In genomic region chr12:112717140-112717539, GRCm38 (mm10) we compare ENCODE assay signal across 9 mouse cellular contexts. TPM values are rescaled to one million over a fixed set of nuclear protein-coding genes. Genes with fewer than 3 reads are reported as not detected.
DNase-seq lines count a peak whose midpoint lies in the region; ATAC-seq and TF ChIP-seq lines count a peak whose summit lies in the region.
"Had no signal": no experiment of that assay in that cellular context is flagged by ENCODE, and none has a peak within 500 bp of the region (broad histone marks: within the 10 kb centered on the region; RNA-seq: fewer than 3 reads in every experiment).

No protein-coding gene starts in this region.

- no peak for ATAC-seq in kidney, embryonic 15.5 days (replicated peaks; ENCODE audit: low FRiP score)

- H3K9ac ChIP-seq in kidney, embryonic 15.5 days, result no peak overlapping the region
- no peak overlapping the region for H3K9ac ChIP-seq in ES-Bruce4 (ENCODE audit: low read depth, poor library complexity, severe bottlenecking)

- peak; percentile 52 for TF ChIP-seq CTCF in C2C12 (IDR thresholded peaks at IDR 0.05; ENCODE audit: control insufficient read depth, insufficient read depth, insufficient read length)
- peak; percentile 85 for TF ChIP-seq CTCF in ES-Bruce4 (IDR thresholded peaks at IDR 0.05; ENCODE audit: low read depth, low read length)
- TF ChIP-seq CTCF in lung, adult 2 months (IDR thresholded peaks at IDR 0.05; ENCODE audit: insufficient read depth, low read length), result peak; percentile 82

- H3ac ChIP-seq in C2C12 (ENCODE audit: control insufficient read depth, insufficient read length, low read depth), result no peak overlapping the region

- H3K4me2 ChIP-seq in kidney, embryonic 15.5 days, result no peak overlapping the region

- no peaks in the 10 kb centered on the region for H3K79me2 ChIP-seq in C2C12 (ENCODE audit: control insufficient read depth, insufficient read depth)

- no peak for TF ChIP-seq POLR2A in ES-Bruce4 (IDR thresholded peaks at IDR 0.05; ENCODE audit: insufficient read depth, low read length)
- no peak for TF ChIP-seq POLR2A in lung, adult 2 months (IDR thresholded peaks at IDR 0.05; ENCODE audit: borderline replicate concordance, extremely low read depth, low read depth, low read length)

- DNase-seq in kidney, adult 11 months, result peak; percentile 59
- DNase-seq in embryo, embryonic 10.5 days (ENCODE audit: low spot score), result peak; percentile 79
- peak; percentile 46 for DNase-seq in lung, adult 2 months
- DNase-seq in thymus, postnatal 0 days (ENCODE audit: low spot score), result peak; percentile 73
- DNase-seq in cerebellum, adult 11-12 months, result no peak

- no peaks in the 10 kb centered on the region for H3K79me3 ChIP-seq in C2C12 (ENCODE audit: low read depth)

- no peak overlapping the region for H3K27ac ChIP-seq in kidney, embryonic 15.5 days
- H3K27ac ChIP-seq in ES-Bruce4 (ENCODE audit: insufficient read depth, low read length), result no peak overlapping the region

- peaks cover 6% of the 10 kb centered on the region; the same call in 1 of the 2 replicates for H3K36me3 ChIP-seq in kidney, embryonic 15.5 days
- no peaks in the 10 kb centered on the region for H3K36me3 ChIP-seq in C2C12 (ENCODE audit: control insufficient read depth, insufficient read depth)
- no peaks in the 10 kb centered on the region for H3K36me3 ChIP-seq in ES-Bruce4 (ENCODE audit: control insufficient read depth, insufficient read depth, low read length, poor library complexity, severe bottlenecking)

- TF ChIP-seq EP300 in ES-Bruce4 (IDR thresholded peaks at IDR 0.05; ENCODE audit: insufficient read depth, low read depth, low read length), result no peak

- no peak overlapping the region for H3K4me3 ChIP-seq in kidney, embryonic 15.5 days (replicated peaks)
- H3K4me3 ChIP-seq in C2C12 (ENCODE audit: insufficient read depth, poor library complexity, severe bottlenecking) (no peak overlapping the region), ES-Bruce4 (ENCODE audit: low read depth, low read length) (no peak overlapping the region)
- no peak overlapping the region for H3K4me3 ChIP-seq in lung, adult 2 months (replicated peaks; ENCODE audit: extremely low read depth, low read depth, low read length)
- H3K4me3 ChIP-seq: megakaryocyte, embryonic 14.5 days had no signal

- no peaks in the 10 kb centered on the region for H3K9me3 ChIP-seq in kidney, embryonic 15.5 days (replicated peaks)
- no peaks in the 10 kb centered on the region for H3K9me3 ChIP-seq in ES-Bruce4 (replicated peaks; ENCODE audit: control insufficient read depth, insufficient read depth, low read length, poor library complexity, severe bottlenecking)
- H3K9me3 ChIP-seq: megakaryocyte, embryonic 14.5 days had no signal

- WGBS in kidney, embryonic 15.5 days, result 34% methylated on average over 7 of the region's 7 CpGs
- 25% methylated on average over 7 of the region's 7 CpGs for WGBS in lung, adult 2 months

- peaks cover 6% of the 10 kb centered on the region for H3K27me3 ChIP-seq in kidney, embryonic 15.5 days
- H3K27me3 ChIP-seq in C2C12 (ENCODE audit: control insufficient read depth, insufficient read depth, insufficient read length) (no peaks in the 10 kb centered on the region), ES-Bruce4 (ENCODE audit: control insufficient read depth, insufficient read depth, low read length, poor library complexity, severe bottlenecking) (no peaks in the 10 kb centered on the region)

- peaks cover 40% of the 10 kb centered on the region for H3K4me1 ChIP-seq in kidney, embryonic 15.5 days
- H3K4me1 ChIP-seq in ES-Bruce4 (ENCODE audit: control insufficient read depth, insufficient read depth, low read length), result peaks cover 2% of the 10 kb centered on the region
- no peaks in the 10 kb centered on the region; the same call in 1 of the 2 replicates for H3K4me1 ChIP-seq in lung, adult 2 months (ENCODE audit: control insufficient read depth, insufficient read depth, low read length)

TF ChIP-seq in C2C12, 6 proteins besides CTCF, POLR2A, EP300 and RAD21:
- TF ChIP-seq FOSL1 (IDR thresholded peaks at IDR 0.05; ENCODE audit: insufficient read depth, low read length, poor library complexity, severe bottlenecking), result no peak
- no peak for TF ChIP-seq MAX (IDR thresholded peaks at IDR 0.05)
- TF ChIP-seq CEBPB (IDR thresholded peaks at IDR 0.05; ENCODE audit: low read depth), result no peak
- TF ChIP-seq USF1 (IDR thresholded peaks at IDR 0.05; ENCODE audit: low read depth), result no peak
TF ChIP-seq in C2C12: peak in this region for 0.

RNA-seq across cellular contexts. Expression of gene Cep170b, which starts 3.1 kb away (rescaled TPM):
- 15.8 and 16.6 TPM in 2 replicates for polyA plus RNA-seq in kidney, embryonic 15.5 days (2015; fragmentation: Nextera tagmentation; extraction: Ambion mirVana)
- 33.3 TPM for polyA plus RNA-seq in C2C12 (2012; fragmentation: generic; extraction: Trizol)
- 102 and 104 TPM in 2 replicates for polyA plus RNA-seq in ES-Bruce4 (2011; ENCODE audit: insufficient read depth, insufficient read length, low read depth, missing spikeins)
- polyA plus RNA-seq in lung, adult 2 months (2012; rRNA removed), result 68.2 and 73.2 TPM in 2 replicates
- 4.3 and 4.9 TPM in 2 replicates for polyA plus RNA-seq in thymus, postnatal 0 days (2015; fragmentation: Nextera tagmentation; extraction: Ambion mirVana)

RNA-seq across cellular contexts. Expression of gene Zbtb42, which starts 38.5 kb away (rescaled TPM):
- 4.0 and 4.6 TPM in 2 replicates for polyA plus RNA-seq in kidney, embryonic 15.5 days (2015; fragmentation: Nextera tagmentation; extraction: Ambion mirVana)
- 4.2 TPM for polyA plus RNA-seq in C2C12 (2012; fragmentation: generic; extraction: Trizol)
- 2.2 and 5.0 TPM in 2 replicates for polyA plus RNA-seq in ES-Bruce4 (2011; ENCODE audit: insufficient read depth, insufficient read length, low read depth, missing spikeins)
- polyA plus RNA-seq in lung, adult 2 months (2012; rRNA removed), result 40.9 and 51.2 TPM in 2 replicates
- polyA plus RNA-seq in thymus, postnatal 0 days (2015; fragmentation: Nextera tagmentation; extraction: Ambion mirVana), result 2.6 and 2.8 TPM in 2 replicates

RNA-seq across cellular contexts. Expression of gene Akt1, which starts 42.5 kb away (rescaled TPM):
- 53.7 and 56.7 TPM in 2 replicates for polyA plus RNA-seq in kidney, embryonic 15.5 days (2015; fragmentation: Nextera tagmentation; extraction: Ambion mirVana)
- polyA plus RNA-seq in C2C12 (2012; fragmentation: generic; extraction: Trizol) (297 TPM), ES-Bruce4 (2011; ENCODE audit: insufficient read depth, insufficient read length, low read depth, missing spikeins) (70.4 and 78.0 TPM in 2 replicates)
- polyA plus RNA-seq in lung, adult 2 months (2012; rRNA removed), result 166 and 187 TPM in 2 replicates
- 60.8 and 80.4 TPM in 2 replicates for polyA plus RNA-seq in thymus, postnatal 0 days (2015; fragmentation: Nextera tagmentation; extraction: Ambion mirVana)

RNA-seq across cellular contexts. Expression of gene Pld4, which starts 43.3 kb away (rescaled TPM):
- 7.9 and 10.4 TPM in 2 replicates for polyA plus RNA-seq in kidney, embryonic 15.5 days (2015; fragmentation: Nextera tagmentation; extraction: Ambion mirVana)
- polyA plus RNA-seq in C2C12 (2012; fragmentation: generic; extraction: Trizol) (not detected), ES-Bruce4 (2011; ENCODE audit: insufficient read depth, insufficient read length, low read depth, missing spikeins) (0.90 and 1.1 TPM in 2 replicates)
- 78.2 and 90.1 TPM in 2 replicates for polyA plus RNA-seq in lung, adult 2 months (2012; rRNA removed)
- polyA plus RNA-seq in thymus, postnatal 0 days (2015; fragmentation: Nextera tagmentation; extraction: Ambion mirVana), result 46.2 and 49.3 TPM in 2 replicates
